Mouse (Mus musculus): ENCODE data around the gene S100a8. TPM values are rescaled to one million over a fixed set of nuclear protein-coding genes. Genes with fewer than 3 reads are reported as not detected.

S100a8 gene
- not detected in 2 replicates for polyA plus RNA-seq (2012; rRNA removed)

DNA sequence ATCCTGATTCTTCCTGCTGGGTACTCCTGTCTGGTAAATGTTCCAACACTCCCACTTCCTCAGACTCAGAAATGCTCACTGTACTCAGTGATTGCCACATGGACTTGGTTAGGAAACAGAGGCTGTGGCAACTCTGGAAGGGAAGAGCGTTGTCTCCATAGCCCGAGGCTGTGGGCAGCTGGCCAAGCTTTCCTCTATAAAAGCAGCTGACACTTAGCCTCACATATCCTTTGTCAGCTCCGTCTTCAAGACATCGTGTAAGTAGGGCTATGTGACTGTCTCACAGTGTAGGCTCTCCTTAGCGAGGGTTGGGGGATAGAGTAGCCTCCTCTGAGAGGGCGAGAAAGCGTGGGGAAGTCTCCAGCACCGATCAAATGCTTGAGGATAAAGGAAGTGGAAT, at the start of gene S100a8:
Gene S100a8 (plus strand): TSS at position 133 of the 400 bp plus-strand sequence.

DNA sequence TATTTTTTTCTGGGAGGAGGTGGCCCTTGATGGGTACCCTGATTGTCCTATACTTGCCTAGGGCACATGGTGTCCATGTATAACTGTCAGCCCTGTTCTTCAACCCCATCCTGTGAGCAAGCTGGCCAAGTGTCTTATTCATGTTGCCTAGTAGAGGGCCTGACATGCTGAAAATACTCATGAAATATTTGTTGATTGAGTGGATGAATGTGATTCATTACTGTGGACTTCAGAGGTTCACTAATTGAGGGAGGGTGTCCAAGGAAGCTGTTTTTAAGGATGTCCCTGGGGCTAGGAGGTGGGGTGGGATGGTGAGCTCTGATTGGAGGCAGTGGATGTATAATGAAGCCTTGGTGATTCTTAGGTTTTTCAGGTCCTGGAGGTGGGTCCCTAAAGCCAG, 15.1 kb upstream of the S100a8 start, which contains the start of gene S100a7a:
Gene S100a7a (plus strand): TSS at position 301 of the 400 bp plus-strand sequence.

GRCm38 (mm10) chr3:90695613-90696012, 26.8 kb downstream of the S100a8 start, which contains the start of gene S100a9:
TSS of gene S100a9 (minus strand) at chr3:90695721.

Other genes starting within 250 kb of the S100a8 start
- gene Ints3, start 235.4 kb upstream of the S100a8 start, polyA plus RNA-seq (2012; rRNA removed): 52.9 and 54.0 TPM in 2 replicates
- gene Npr1, start 203.1 kb upstream of the S100a8 start, polyA plus RNA-seq (2012; rRNA removed): 182 and 195 TPM in 2 replicates
- gene Ilf2, start 192.9 kb upstream of the S100a8 start, polyA plus RNA-seq (2012; rRNA removed): 22.2 and 28.1 TPM in 2 replicates
- gene Snapin, start 177.9 kb upstream of the S100a8 start, polyA plus RNA-seq (2012; rRNA removed): 28.8 and 37.7 TPM in 2 replicates
- gene Chtop, start 159.5 kb upstream of the S100a8 start, polyA plus RNA-seq (2012; rRNA removed): 51.9 and 52.0 TPM in 2 replicates
- 48.7 and 59.7 TPM in 2 replicates for gene S100a1, start 154.6 kb upstream of the S100a8 start, polyA plus RNA-seq (2012; rRNA removed)
- gene S100a13, start 154.5 kb upstream of the S100a8 start, polyA plus RNA-seq (2012; rRNA removed): 19.4 and 20.1 TPM in 2 replicates
- gene S100a14, start 142.1 kb upstream of the S100a8 start, polyA plus RNA-seq (2012; rRNA removed): 0.15 and 0.22 TPM in 2 replicates
- 121 and 140 TPM in 2 replicates for gene S100a16, start 131.7 kb upstream of the S100a8 start, polyA plus RNA-seq (2012; rRNA removed)
- 2.2 and 2.4 TPM in 2 replicates for gene S100a3, start 108.4 kb upstream of the S100a8 start, polyA plus RNA-seq (2012; rRNA removed)
- not detected in 2 replicates for gene S100a2, start 78.7 kb upstream of the S100a8 start, polyA plus RNA-seq (2012; rRNA removed)
- not detected in 2 replicates for gene Gm42674, start 67.1 kb upstream of the S100a8 start, polyA plus RNA-seq (2012; rRNA removed)
- gene S100a4, start 65.2 kb upstream of the S100a8 start, polyA plus RNA-seq (2012; rRNA removed): 31.2 and 38.9 TPM in 2 replicates
- gene S100a5, start 60.5 kb upstream of the S100a8 start, polyA plus RNA-seq (2012; rRNA removed): not detected in 2 replicates
- gene S100a6, start 56.1 kb upstream of the S100a8 start, polyA plus RNA-seq (2012; rRNA removed): 404 and 418 TPM in 2 replicates
- gene S100a7a, start 15.0 kb upstream of the S100a8 start, polyA plus RNA-seq (2012; rRNA removed): 0.59 and 0.87 TPM in 2 replicates
- gene S100a9, start 26.7 kb downstream of the S100a8 start, polyA plus RNA-seq (2012; rRNA removed): not detected in 2 replicates
- gene Pglyrp4, start 57.9 kb downstream of the S100a8 start, polyA plus RNA-seq (2012; rRNA removed): not detected in 2 replicates
- not detected in 2 replicates for gene Gm5849, start 108.9 kb downstream of the S100a8 start, polyA plus RNA-seq (2012; rRNA removed)

Measured in ovary, adult 2 months (tissue).